Mouse (Mus musculus) heart, adult 10 weeks (tissue): ENCODE results near the gene Zfp598. TPM values are rescaled to one million over a fixed set of nuclear protein-coding genes. Genes with fewer than 3 reads are reported as not detected.

Experiments used
- polyA plus RNA-seq: library from polyadenylated mRNA; stranded (reverse); fragments of 350-450 nt; fragmentation: Illumina TruSeq; extraction: RNeasy Lipid Tissue Mini Kit (QIAGEN cat#74804); gene quantifications from one replicate; pipeline ENCODE4 v1.2.3, GENCODE M21; 2014; ENCODE audit warnings: low read depth, low replicate concordance

Gene Zfp598
- polyA plus RNA-seq = 18.8 TPM

DNA sequence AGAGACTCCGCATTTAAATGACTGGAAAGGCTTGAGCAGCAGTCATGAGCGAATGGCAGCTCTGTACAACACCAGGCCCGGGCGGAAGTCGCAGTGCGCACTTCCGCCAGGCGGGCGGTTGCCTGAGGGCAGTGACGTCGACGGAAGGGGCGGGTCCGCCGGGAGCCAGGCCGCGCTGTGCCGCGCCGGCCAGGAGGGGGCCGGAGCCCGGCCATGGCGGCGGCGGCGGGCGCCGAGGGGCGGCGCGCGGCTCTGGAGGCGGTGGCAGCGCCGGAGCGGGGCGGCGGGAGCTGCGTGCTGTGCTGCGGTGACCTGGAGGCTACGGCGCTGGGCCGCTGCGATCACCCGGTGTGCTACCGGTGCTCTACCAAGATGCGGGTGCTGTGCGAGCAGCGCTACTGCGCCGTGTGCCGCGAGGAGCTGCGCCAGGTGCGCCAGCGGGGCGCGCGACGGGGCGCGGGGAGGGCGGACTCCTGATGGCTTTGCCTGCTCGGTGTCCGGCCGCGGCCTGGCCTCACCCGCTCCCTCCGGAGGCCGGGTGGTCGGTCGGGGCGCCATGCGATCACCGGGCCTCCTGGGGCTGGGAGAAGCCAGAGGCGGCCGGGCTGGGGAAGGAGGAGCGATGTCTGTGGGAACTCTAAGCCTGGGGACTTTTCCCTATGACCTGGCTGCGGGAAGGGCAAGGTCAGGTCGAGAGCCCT is at the start of gene Zfp598:
Zfp598 (plus strand) TSS at position 143 of the 701 bp plus-strand sequence.

DNA sequence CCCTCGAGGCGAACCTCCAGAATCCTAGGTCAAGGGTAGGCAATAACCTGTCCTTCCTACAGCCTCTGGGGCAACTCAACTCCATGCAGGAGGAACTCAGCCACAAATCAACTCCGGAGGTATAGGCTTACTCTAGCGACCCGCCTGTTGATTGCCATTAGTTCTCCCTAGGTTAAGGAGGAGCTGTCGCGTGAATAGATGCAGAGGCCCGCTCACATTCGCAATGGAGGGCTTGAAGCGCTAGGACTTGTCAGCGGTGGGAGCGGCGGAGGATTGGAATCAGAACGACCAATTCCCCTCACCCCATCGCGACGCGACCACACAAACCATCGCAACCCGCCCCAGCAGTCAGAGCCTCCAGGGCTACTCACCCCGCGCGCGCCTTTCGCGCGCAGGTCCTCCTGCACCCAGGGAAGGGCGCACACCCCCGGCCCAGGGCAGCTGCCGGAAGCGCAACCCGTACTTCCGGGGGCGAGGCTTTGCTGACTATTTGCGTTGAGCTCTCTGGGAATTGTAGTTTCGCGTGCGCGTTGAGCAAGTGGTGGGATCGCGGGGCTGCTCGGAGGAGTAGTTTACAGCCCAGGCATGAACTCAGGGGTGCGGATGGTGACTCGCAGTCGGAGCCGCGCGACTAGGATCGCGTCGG is 37.2 kb upstream of the Zfp598 start, which contains the start of the genes Tsc2 and Nthl1:
Tsc2 (minus strand) TSS at position 464 of the 646 bp plus-strand sequence.
Nthl1 (plus strand) TSS at position 514 of the 646 bp plus-strand sequence.

DNA sequence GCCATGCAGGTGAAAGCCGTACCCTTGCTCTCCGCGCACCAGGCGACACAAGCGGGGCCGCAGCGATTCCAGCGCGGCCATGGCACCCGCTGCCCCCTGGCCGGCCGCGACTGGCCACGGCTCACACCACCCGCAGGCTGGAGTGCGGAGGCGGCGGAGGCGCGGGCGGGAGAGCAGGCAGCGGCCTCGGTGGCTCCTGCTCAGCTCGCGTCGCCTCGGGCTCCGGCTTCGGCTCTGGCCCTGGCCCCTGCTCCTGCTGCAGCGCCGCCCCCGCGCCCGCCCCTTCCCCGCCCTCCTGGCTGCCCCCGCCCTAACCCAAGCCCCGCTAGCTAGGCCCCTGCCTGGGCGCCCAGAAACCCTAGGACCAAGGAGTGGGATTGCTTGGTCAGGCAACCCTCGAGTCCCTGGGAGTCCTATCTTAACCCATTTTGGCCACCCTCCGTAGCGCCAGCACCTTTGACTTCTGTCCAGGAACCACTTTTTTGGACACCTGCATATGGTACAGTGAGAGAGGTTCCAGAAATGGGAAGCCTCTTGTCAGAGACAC is 19.3 kb upstream of the Zfp598 start, which contains the start of gene Slc9a3r2:
Slc9a3r2 (minus strand) TSS at position 258 of the 547 bp plus-strand sequence.

DNA sequence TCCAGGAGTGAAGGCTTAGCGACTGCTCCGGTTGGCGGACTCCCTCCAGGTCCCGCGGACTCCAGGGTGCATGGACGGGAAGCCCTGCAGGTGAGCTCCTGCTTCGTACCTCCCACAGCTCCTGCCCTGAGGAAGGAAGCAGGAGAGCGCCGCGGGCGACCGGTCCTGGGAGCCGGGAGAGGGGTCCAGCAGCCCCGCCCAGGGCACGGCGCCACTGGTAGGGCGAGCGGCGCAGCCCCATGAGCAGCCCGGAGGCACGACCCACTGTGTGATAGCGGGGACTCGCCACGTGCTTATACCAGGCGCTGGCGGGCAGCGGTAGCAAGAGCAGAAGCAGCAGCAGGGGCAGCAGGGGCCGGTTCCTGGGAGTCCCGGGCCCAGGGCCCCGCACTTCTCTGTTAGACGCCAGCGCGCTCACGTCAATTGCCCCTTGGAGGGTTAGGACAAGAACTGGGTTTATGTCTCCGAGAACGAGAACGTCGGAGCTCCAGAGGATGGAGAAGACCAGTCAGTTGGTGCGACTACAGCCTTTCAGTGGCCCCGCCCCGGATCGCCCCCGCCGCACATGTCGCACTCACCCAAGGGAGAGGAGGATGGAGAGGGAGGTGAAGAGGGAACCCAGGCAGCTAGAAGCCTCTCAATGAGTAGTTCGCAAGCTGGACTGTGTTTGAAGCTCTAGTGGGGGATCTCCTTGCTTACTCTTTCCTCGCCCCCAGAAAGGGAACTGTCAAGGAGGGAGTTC is 11.3 kb upstream of the Zfp598 start, which contains the start of gene Npw:
Npw (minus strand) TSS at position 441 of the 742 bp plus-strand sequence.

DNA sequence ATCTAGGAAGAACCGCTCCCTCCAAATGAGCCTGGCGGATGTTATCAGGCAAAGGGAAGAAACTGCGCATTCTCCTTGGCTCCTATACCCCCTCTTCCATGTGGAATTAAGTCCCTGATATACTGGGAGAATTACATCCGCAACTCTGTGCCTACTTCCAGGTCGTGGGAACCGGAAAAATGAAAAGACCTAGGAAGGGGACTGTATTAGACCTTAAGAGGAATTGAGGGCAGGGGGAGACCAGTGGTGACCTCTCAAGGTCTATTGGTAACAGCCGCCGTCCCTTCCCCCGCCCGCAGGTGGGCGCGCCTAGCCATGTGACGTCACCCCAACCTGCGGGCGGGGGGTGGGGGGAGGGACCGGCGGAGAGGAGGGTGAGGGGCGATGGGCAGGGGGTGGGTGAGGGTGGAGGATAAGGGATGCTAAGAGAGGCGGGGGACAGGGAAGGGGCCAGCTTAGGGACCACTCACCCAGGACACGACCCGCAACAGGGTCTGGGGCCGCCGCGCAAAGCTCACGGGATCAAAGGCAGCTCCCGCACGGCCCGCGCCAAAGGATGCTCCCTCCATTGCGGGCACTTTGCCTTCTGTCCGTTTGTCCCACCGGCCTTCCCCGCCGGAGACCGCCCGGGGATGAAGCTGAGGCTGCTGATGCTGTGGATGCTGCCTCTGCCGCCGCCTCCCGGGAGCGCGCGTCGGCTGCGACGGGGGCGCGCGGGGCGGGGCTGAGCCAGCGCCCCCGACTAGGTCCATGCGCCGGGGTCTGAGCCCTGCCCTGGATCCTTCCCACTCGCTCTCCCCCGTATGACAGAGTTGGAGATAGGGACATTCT is 20.0 kb downstream of the Zfp598 start, which contains the start of gene Syngr3:
Syngr3 (minus strand) TSS at position 705 of the 831 bp plus-strand sequence.

DNA sequence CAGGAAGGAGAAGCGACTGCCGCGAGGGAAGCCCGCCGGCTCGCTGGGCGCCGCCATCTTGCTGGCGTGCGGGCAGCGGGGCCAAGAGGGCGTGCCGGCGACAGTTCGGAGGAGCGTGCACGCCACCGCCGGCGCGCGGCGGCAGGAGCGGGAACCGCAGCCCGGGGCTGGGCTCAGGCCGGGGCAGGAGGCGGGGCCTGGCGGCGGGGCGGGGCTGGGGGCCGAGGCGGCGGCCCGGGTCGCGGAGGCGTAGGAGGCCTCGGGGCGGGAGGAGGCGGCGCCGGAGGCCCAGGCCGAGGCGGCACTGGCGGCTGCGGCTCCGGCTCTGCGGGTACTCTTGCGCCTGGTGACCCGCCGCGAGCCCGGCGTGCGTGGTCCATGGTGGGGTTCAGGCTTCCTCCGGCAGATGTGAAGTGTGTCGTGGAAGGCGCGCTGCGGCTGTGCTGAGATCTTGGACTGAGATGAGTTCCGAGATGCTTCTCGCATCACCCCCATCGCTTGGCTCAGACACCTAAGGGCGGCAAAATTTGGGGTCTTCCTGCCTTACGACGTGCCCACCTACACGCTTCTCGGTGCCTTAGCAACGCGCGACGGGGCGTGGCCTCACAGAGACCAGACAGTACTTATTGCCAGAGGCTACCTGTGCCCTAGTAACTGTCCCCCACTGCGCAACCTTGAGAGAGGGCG is 26.7 kb downstream of the Zfp598 start, which contains the start of the genes Gfer and Noxo1:
Gfer (minus strand) TSS at position 146 of the 687 bp plus-strand sequence.
Noxo1 (plus strand) TSS at position 224 of the 687 bp plus-strand sequence.

DNA sequence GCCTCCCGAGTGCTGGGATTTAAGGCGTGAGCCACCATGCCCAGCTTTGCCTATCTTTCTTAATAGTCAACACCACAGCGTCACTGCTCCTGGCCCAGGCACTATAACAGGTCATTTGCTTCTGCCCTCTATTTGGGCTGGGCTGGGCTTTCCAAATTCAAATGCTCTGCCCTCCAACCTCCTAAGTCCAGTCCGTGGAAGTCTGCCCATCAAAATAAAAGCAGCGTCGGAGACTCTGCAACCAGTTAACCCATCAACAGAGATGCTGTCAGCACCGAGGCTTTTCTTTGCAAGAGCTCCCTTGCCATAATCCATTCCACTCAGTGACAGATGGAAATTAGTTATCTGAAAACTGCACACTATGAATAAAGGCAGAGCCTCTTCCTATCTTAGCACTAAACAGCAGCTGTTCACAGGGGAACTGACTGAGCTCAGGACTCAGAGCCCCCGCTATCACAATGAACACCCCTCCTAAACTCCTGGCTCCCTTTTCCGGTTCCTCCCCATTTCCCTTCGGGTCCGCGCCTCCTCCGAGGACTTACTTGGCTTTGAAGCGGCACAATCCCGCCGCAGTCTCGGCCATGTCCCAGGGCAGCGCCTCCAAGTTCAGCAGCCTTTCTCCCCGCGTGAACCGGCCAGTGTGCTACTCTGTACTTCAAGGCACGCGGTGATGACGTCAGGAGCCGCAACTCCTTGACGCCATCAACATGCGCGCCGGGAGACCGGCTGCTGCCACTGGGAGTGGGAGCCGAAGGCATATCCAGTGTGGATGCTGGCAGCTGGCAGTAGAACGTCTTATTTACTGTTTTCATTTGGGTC is 37.7 kb downstream of the Zfp598 start, which contains the start of gene Tbl3:
Tbl3 (minus strand) TSS at position 679 of the 819 bp plus-strand sequence.

DNA sequence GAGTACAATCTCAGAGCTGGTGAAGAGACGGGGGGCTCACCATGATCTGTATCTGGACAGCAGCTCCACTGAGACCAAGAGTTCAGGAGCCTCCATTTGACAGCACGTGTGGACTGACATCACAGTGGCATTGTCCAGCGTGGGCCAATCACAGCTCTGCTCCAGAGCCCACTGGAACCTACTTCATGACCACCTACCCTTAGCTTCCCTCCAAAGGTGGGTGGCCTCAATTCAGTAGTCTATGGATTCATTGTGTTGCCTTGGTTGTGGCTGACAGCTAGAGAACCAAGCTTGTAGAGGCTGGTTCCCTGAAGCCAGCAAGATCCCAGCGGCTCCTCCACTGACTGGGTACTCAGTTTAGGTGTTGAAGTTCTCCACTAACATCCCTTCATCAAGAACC is 48.5 kb downstream of the Zfp598 start, which contains the start of the genes Rnf151 and Rps2:
Rnf151 (minus strand) TSS at position 121 of the 400 bp plus-strand sequence.
Rps2 (plus strand) TSS at position 174 of the 400 bp plus-strand sequence.

DNA sequence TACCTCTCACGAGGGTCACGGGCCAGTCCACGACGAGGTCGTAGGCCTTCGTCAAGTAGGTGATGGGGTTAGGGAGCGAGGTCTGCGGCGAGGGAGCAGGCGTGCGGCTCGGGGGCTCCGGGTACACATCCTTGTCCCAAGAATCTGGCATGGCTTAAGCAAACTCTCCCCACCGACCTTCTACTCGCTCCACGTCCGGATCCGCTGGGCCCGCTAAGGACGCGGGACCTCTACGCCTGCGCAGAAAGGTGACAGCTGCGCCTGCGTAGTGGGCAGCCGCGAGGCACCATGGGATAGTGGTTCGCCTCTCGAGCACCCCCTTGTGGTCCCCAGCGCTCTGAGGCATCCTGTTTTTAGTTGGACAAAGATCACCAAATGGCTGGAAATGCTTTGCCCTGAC is 54.7 kb downstream of the Zfp598 start, which contains the start of gene Ndufb10:
Ndufb10 (minus strand) TSS at position 295 of the 400 bp plus-strand sequence.

DNA sequence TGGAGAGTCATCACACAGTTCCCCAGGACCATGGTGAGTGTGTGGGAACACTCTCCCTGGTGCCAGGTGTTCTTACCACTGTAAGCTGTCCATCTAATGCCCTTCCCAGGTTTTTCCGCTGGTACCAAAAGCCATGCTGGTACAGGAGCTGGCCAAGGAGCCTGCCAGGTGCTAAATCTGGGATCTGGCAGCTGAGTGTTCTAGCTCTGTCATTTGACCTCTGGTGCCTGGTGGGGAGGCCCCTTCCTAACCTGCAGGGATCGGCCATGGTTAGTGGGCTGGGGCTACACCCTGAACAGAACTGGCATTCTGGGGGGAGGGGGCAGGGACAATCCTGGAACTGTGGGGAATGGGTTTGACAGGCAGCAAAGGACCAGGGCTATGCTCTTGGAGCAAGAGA is 58.1 kb downstream of the Zfp598 start, which contains the start of gene Rpl3l:
Rpl3l (plus strand) TSS at position 203 of the 400 bp plus-strand sequence.

Other genes starting within 250 kb of the Zfp598 start
- 445 TPM for gene Eci1, start 243.0 kb upstream of the Zfp598 start, polyA plus RNA-seq
- 3.4 TPM for gene Dnase1l2, start 226.6 kb upstream of the Zfp598 start, polyA plus RNA-seq
- 21.5 TPM for gene E4f1, start 199.4 kb upstream of the Zfp598 start, polyA plus RNA-seq
- 36.4 TPM for gene Pgp, start 199.3 kb upstream of the Zfp598 start, polyA plus RNA-seq
- gene Bricd5, start 195.8 kb upstream of the Zfp598 start, polyA plus RNA-seq = not detected
- 11.6 TPM for gene Mlst8, start 190.6 kb upstream of the Zfp598 start, polyA plus RNA-seq
- gene Caskin1, start 181.1 kb upstream of the Zfp598 start, polyA plus RNA-seq = 0.47 TPM
- gene Traf7, start 141.7 kb upstream of the Zfp598 start, polyA plus RNA-seq = 63.9 TPM
- not detected for gene Rab26, start 135.5 kb upstream of the Zfp598 start, polyA plus RNA-seq
- 35.8 TPM for gene Pkd1, start 119.9 kb upstream of the Zfp598 start, polyA plus RNA-seq
- gene Tsc2, start 37.1 kb upstream of the Zfp598 start, polyA plus RNA-seq = 99.7 TPM
- 6.4 TPM for gene Nthl1, start 37.0 kb upstream of the Zfp598 start, polyA plus RNA-seq
- gene Slc9a3r2, start 19.4 kb upstream of the Zfp598 start, polyA plus RNA-seq = 115 TPM
- not detected for gene Npw, start 11.2 kb upstream of the Zfp598 start, polyA plus RNA-seq
- 0.31 TPM for gene Syngr3, start 20.3 kb downstream of the Zfp598 start, polyA plus RNA-seq
- gene Gfer, start 26.5 kb downstream of the Zfp598 start, polyA plus RNA-seq = 18.9 TPM
- 1.2 TPM for gene Noxo1, start 26.5 kb downstream of the Zfp598 start, polyA plus RNA-seq
- 18.8 TPM for gene Tbl3, start 38.0 kb downstream of the Zfp598 start, polyA plus RNA-seq
- gene Rnf151, start 48.4 kb downstream of the Zfp598 start, polyA plus RNA-seq = not detected
- gene Rps2, start 48.4 kb downstream of the Zfp598 start, polyA plus RNA-seq = 1,388 TPM
- 1,266 TPM for gene Ndufb10, start 54.8 kb downstream of the Zfp598 start, polyA plus RNA-seq
- 333 TPM for gene Rpl3l, start 58.1 kb downstream of the Zfp598 start, polyA plus RNA-seq
- gene Msrb1, start 67.0 kb downstream of the Zfp598 start, polyA plus RNA-seq = 139 TPM
- gene Hs3st6, start 83.3 kb downstream of the Zfp598 start, polyA plus RNA-seq = not detected
- gene Meiob, start 134.6 kb downstream of the Zfp598 start, polyA plus RNA-seq = 0.26 TPM
- gene Hagh, start 170.5 kb downstream of the Zfp598 start, polyA plus RNA-seq = 79.8 TPM
- 77.3 TPM for gene Fahd1, start 180.7 kb downstream of the Zfp598 start, polyA plus RNA-seq
- 8.5 TPM for gene Igfals, start 196.3 kb downstream of the Zfp598 start, polyA plus RNA-seq
- 22.1 TPM for gene Nubp2, start 216.7 kb downstream of the Zfp598 start, polyA plus RNA-seq
- gene Spsb3, start 217.0 kb downstream of the Zfp598 start, polyA plus RNA-seq = 35.8 TPM
- gene Eme2, start 225.4 kb downstream of the Zfp598 start, polyA plus RNA-seq = 15.4 TPM
- 86.1 TPM for gene Mrps34, start 225.4 kb downstream of the Zfp598 start, polyA plus RNA-seq
- 30.4 TPM for gene Nme3, start 226.8 kb downstream of the Zfp598 start, polyA plus RNA-seq